Mouse (Mus musculus) kidney, embryonic 14.5 days (tissue): ENCODE results near the gene Als2cl. TPM values are rescaled to one million over a fixed set of nuclear protein-coding genes. Genes with fewer than 3 reads are reported as not detected.

Experiments
- ATAC-seq: fragments of 200-750 bp; cut with Nextera tagmentation; 2 replicates; pipeline ENCODE4 v1.8.0; 2017; ENCODE audit warnings: moderate number of reproducible peaks, mild to moderate bottlenecking, moderate TSS enrichment, moderate library complexity; ENCODE audit not compliant: low FRiP score, low TSS enrichment
- H3K27ac ChIP-seq: fragments of 300-500 bp; sonication (generic); 2 replicates; pipeline ENCODE4 v1.5.1; 2014; ENCODE audit warnings: low read depth, mild to moderate bottlenecking, low read length, moderate library complexity, mixed read lengths
- H3K27me3 ChIP-seq: fragments of 300-500 bp; sonication (generic); 2 replicates; pipeline ENCODE4 v1.6.1; 2014; ENCODE audit warnings: mild to moderate bottlenecking, low read length; ENCODE audit not compliant: control insufficient read depth, insufficient read depth
- H3K36me3 ChIP-seq: fragments of 300-500 bp; sonication (generic); 2 replicates; pipeline ENCODE4 v1.6.1; 2014; ENCODE audit warnings: low read length, mixed read lengths; ENCODE audit not compliant: control insufficient read depth, insufficient read depth
- H3K4me1 ChIP-seq: fragments of 300-500 bp; sonication (generic); 2 replicates; pipeline ENCODE4 v1.6.1; 2014; ENCODE audit warnings: low read length, mixed read lengths; ENCODE audit not compliant: control insufficient read depth, insufficient read depth
- H3K4me2 ChIP-seq: fragments of 300-500 bp; sonication (generic); replicated peaks from 2 replicates; pipeline ENCODE4 v1.6.1; 2014; ENCODE audit warnings: low read depth, mild to moderate bottlenecking, low read length
- H3K4me3 ChIP-seq: fragments of 300-500 bp; sonication (generic); 2 replicates; pipeline ENCODE4 v1.5.1; 2014; ENCODE audit warnings: mild to moderate bottlenecking, low read length
- H3K9ac ChIP-seq: fragments of 300-500 bp; sonication (generic); 2 replicates; pipeline ENCODE4 v1.6.1; 2014; ENCODE audit warnings: low read depth, mild to moderate bottlenecking, low read length, moderate library complexity
- H3K9me3 ChIP-seq: fragments of 300-500 bp; sonication (generic); 2 replicates; pipeline ENCODE4 v1.6.1; 2016; ENCODE audit warnings: low read length; ENCODE audit not compliant: control insufficient read depth
- WGBS: fragments of 180-500 bp; shearing (Covaris S2); extraction: QIAGEN DNeasy Blood & Tissue Kit; methylation state at CpG from one replicate; pipeline ENCODE4 v1.1.7; 2014; 5-methylcytosine and 5-hydroxymethylcytosine counted together
- polyA plus RNA-seq: library from polyadenylated mRNA; unstranded; fragments of >200 nt; fragmentation: Nextera tagmentation; extraction: Ambion mirVana; gene quantifications from 2 replicates; pipeline ENCODE4 v1.2.1, GENCODE M21; 2014

Als2cl gene
- polyA plus RNA-seq, 1 experiment from 2014 or later = 4.1 TPM

DNA sequence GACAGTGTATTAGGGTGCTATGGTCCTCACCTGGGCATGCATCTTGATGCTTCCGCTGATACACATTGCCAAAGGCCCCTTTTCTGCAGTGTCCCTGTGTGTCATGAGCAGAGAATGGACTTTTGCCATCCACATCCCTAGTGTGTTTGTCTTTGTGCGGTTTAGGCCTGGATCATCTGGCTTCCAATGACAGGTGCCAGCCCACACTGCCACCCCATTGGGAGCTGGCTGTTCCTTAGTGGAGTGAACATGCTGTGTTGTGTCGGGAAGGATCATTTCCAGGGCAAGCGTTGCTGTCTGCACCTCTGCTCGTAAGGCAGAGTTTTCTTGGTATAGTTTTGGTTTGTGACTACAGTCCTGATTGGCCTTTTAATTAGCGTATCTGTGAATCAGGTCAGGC is 21.5 kb downstream of the Als2cl start:
- H3K27me3 ChIP-seq = no peaks in the 10 kb centered on the region
- no peak overlapping the region for H3K4me3 ChIP-seq
- no peaks in the 10 kb centered on the region for H3K9me3 ChIP-seq
- no peaks in the 10 kb centered on the region; the same call in 1 of the 2 replicates for H3K36me3 ChIP-seq
- H3K4me2 ChIP-seq = no peak overlapping the region
- 89% methylated on average over 6 of the region's 6 CpGs for WGBS
- H3K27ac ChIP-seq = no peak overlapping the region
- H3K9ac ChIP-seq = no peak overlapping the region
- ATAC-seq = no peak
- H3K4me1 ChIP-seq = no peaks in the 10 kb centered on the region

DNA sequence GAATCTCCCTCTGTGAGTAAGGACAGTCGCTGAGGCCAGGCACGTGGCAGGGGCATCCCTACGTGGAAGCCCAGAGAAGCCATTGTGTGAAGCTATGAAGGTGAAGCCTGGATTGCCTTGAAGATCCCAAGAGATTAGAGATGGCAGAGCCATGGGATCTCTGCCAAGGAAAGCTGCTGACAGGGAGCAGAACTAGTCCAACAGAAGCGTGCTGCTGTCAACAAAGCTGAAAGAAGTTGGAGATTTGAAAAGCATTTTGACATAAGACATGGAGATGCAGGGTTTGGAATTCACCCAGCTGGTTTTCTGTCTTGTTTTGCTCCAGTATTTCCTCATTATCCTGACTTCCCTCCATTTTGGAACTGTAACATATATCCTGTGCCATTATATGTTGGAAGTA is 22.6 kb downstream of the Als2cl start:
- Histone ChIP-seq H3K4me2 (no peak overlapping the region), H3K36me3 (no peaks in the 10 kb centered on the region; the same call in 1 of the 2 replicates), H3K4me1 (no peaks in the 10 kb centered on the region), H3K4me3 (no peak overlapping the region), H3K9me3 (no peaks in the 10 kb centered on the region), H3K9ac (no peak overlapping the region), H3K27ac (no peak overlapping the region), H3K27me3 (no peaks in the 10 kb centered on the region)
- no peak for ATAC-seq
- 88% methylated on average over 4 of the region's 4 CpGs for WGBS

DNA sequence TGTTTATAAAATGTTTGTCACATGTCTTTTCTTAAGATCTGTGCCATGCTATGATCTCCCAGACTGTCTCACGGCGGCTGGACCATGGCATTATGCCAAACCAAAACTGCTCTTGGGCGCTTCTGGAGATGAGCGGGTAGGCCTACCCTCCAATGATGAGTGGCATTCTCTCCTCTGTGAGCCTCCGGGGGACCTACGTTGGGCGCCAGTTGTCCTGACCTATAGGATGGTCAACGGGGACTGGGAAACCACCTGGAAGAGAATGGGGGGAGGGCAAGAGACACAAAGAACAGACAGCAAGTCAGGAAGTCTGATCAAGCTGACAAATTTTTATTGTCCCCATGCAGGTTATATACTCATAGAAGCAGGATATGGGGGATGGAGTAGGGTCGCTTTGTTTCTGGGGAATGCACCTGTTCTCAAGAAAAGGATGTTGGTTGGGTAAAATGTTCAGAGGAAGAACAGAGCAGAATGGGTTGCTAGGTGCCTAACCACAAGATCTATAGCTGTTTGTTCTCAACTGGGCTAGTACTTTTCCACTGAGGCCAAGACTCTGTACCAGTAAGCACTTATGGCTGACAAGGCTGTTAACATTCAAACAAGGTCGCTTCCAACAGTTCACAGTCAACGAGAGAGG is 27.6 kb downstream of the Als2cl start:
- H3K27ac ChIP-seq = no peak overlapping the region
- H3K9ac ChIP-seq = no peak overlapping the region
- ATAC-seq = no peak
- 90% methylated on average over 11 of the region's 11 CpGs for WGBS
- no peaks in the 10 kb centered on the region for H3K36me3 ChIP-seq
- no peaks in the 10 kb centered on the region for H3K27me3 ChIP-seq
- no peak overlapping the region for H3K4me3 ChIP-seq
- H3K4me2 ChIP-seq = no peak overlapping the region
- no peaks in the 10 kb centered on the region for H3K4me1 ChIP-seq
- no peaks in the 10 kb centered on the region for H3K9me3 ChIP-seq

DNA sequence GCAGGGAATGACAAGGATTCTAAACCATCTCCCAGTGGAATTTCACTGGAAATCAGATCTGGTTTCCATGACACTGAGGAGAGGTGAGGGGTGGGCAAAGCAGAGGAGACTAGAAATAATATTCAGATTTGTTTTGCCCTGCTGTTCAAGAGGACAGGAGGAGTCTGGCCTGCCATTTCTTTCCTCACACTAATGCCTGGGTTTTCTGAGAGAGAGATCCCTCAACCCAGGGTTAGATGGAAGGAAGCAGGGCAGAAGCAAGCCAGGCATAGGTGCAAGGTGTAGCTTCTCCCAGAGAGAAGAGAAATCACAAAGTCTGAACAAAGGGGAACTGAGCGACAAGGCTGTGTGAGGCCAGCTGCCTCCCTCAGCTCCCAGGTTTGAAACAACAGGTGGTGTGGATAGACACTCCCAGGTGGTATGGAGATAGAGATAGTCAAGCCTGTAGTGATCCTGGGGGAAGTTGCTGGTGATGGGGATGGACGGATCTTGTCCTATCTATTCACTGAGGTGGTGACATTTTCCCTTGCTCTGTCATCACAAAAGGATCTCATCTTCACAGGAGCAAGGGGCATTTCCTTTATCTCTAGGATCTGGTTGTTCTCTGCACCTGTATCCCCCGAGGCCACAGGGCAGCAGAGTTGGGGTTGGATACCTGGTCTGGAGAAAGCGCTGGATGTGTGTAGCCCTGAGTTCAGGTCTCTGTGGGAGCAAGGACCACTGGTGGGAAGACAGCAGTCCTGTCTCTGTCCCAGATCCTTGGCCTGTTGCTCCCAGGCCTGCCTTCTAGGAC is 28.4 kb downstream of the Als2cl start:
- no peak overlapping the region for H3K4me2 ChIP-seq
- H3K27ac ChIP-seq = no peak overlapping the region
- no peaks in the 10 kb centered on the region for H3K4me1 ChIP-seq
- 77% methylated on average over 4 of the region's 4 CpGs for WGBS
- ATAC-seq = no peak
- no peak overlapping the region for H3K4me3 ChIP-seq
- no peaks in the 10 kb centered on the region for H3K36me3 ChIP-seq
- H3K9me3 ChIP-seq = no peaks in the 10 kb centered on the region
- H3K27me3 ChIP-seq = no peaks in the 10 kb centered on the region
- no peak overlapping the region for H3K9ac ChIP-seq

DNA sequence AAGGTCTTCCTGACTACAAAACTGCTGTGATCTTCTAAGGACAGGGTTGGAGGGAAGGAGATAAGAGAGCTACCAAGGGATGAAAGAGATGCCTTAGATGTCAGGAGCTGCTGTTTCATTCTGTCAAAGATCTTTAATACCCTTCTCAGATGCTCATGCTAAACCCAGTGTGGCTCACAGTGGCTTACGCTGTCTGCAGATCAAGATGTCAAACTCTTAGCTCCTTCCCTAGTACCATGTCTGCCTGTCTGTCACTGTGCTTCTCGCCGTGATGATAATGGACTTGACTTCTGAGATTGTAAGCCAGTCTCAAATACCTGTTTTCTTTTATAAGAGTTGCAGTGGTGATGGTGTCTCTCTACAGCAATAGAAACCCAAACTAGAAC is 29.0 kb downstream of the Als2cl start:
- ATAC-seq = no peak
- Histone ChIP-seq H3K4me3 (no peak overlapping the region), H3K4me1 (no peaks in the 10 kb centered on the region), H3K36me3 (no peaks in the 10 kb centered on the region), H3K9me3 (no peaks in the 10 kb centered on the region), H3K27ac (no peak overlapping the region), H3K4me2 (no peak overlapping the region), H3K27me3 (no peaks in the 10 kb centered on the region), H3K9ac (no peak overlapping the region)
- WGBS = 97% methylated on average over 3 of the region's 3 CpGs

DNA sequence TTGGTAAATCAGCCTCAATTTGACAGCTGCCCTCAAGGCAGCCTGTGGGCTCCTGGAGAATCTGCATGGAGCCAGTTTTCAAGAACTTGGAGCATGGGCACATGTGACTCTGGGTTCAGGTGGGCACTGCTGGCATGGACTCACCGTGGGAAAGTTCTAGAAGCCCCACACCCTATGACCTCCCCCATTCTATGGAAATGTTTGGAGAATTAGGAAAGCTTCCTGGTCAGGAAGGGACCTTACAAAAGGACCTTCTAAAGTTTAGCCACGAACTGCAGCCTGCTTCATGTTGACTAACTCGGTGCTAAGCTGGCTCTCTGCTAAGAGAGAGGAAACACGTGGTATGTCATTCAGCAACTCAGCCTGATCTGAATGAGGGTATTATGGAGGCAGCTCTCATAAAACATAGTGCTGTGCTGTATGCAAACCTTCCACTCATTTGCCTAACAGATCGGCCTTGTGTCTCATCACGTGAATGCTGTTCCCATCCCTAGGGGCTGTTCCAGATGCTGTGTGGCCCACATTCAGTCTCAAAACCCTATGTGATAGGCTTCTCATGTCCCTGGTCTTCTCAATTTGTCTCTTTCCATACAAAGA is 29.8 kb downstream of the Als2cl start:
- H3K4me1 ChIP-seq = no peaks in the 10 kb centered on the region
- no peak overlapping the region for H3K27ac ChIP-seq
- no peaks in the 10 kb centered on the region for H3K27me3 ChIP-seq
- no peak for ATAC-seq
- no peaks in the 10 kb centered on the region for H3K9me3 ChIP-seq
- WGBS = 79% methylated on average over 6 of the region's 6 CpGs
- no peak overlapping the region for H3K4me2 ChIP-seq
- H3K9ac ChIP-seq = no peak overlapping the region
- H3K36me3 ChIP-seq = no peaks in the 10 kb centered on the region
- H3K4me3 ChIP-seq = no peak overlapping the region

DNA sequence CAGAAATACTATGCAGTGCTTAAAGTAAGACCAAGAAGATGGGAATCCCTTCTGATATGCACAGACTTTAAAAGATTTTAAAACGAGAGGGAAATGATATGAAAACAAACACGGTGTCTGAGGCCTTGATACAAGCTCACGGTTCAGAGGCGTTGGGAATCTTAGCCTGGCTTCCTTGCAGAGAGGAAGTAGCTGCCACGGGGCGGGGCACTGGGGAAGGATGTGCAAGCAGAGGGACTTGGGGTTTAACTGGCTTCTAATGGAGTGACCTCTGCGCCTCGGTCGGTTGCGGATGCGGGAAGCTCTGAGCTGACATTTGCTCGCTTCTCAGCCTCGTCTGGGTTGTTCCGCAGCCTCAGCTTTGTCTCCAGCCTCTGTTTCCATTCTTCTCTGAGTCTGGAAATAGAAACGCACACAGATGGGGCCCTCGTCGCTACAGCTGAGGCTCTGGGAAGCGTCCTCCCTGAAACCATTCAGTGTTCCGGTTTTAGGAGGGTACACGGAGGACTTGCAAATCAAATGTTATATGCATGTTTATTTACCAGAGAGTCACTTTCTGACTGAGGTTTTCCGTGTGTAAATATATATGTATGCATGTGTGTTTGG is 35.1 kb downstream of the Als2cl start:
- Histone ChIP-seq H3K36me3 (no peaks in the 10 kb centered on the region), H3K4me3 (no peak overlapping the region), H3K4me1 (no peaks in the 10 kb centered on the region), H3K27ac (no peak overlapping the region), H3K27me3 (no peaks in the 10 kb centered on the region), H3K9ac (no peak overlapping the region), H3K9me3 (no peaks in the 10 kb centered on the region), H3K4me2 (no peak overlapping the region)
- ATAC-seq = no peak
- 64% methylated on average over 21 of the region's 21 CpGs for WGBS

DNA sequence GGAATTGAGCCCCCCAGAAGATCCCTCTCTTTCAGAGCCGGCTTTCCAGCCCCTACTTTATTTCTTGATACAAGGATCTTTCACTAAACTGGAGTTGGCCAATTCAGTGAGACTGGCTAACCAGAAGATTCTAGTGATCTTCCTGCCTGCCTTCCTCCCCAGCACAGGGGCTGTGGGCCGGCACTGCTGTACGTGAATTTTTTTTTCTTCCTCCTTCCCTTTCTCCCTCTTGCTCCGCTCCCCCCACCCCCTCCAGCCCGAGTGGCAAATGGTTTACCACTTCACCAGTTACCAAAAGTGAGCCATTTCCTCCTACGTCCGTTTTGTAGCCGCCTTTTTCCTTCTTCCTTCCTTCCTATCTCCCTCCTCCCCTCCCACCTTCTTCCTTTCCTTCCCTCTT is 35.8 kb downstream of the Als2cl start:
- no peak for ATAC-seq
- no peaks in the 10 kb centered on the region for H3K9me3 ChIP-seq
- H3K4me1 ChIP-seq = no peaks in the 10 kb centered on the region
- H3K9ac ChIP-seq = no peak overlapping the region
- H3K4me3 ChIP-seq = no peak overlapping the region
- no peaks in the 10 kb centered on the region for H3K27me3 ChIP-seq
- H3K36me3 ChIP-seq = no peaks in the 10 kb centered on the region
- WGBS = 58% methylated on average over 8 of the region's 8 CpGs
- H3K4me2 ChIP-seq = no peak overlapping the region
- H3K27ac ChIP-seq = no peak overlapping the region

DNA sequence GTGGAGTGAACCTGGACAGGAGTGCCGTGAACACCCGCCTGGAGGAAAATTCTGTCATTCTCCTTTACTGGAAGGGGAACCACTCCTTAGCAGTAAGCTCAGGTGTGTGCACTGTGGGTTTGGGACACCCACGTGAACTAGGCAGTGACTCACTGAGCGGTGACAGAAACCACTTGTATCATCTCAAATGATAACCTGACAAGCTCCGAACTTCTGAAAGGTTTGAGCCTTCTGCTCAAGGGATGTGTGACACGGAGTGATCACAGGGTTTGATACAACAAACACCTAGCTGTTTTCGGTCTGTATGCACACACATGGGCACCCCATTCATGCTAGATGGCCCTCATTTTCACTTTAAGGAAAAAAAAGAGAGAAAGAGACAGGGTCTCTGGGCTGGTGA is 37.1 kb downstream of the Als2cl start, which contains the start of gene Fam240a:
TSS of gene Fam240a (minus strand) at position 76 of the 400 bp plus-strand sequence.
- H3K9ac ChIP-seq = no peak within 1 kb of the TSS
- no peak within 1 kb of the TSS for H3K27ac ChIP-seq
- H3K4me2 ChIP-seq = no peak within 1 kb of the TSS
- H3K4me1 ChIP-seq = no peaks in the 10 kb centered on the region
- 85% methylated on average over 7 of the region's 7 CpGs for WGBS
- H3K27me3 ChIP-seq = no peaks in the 10 kb centered on the region
- H3K9me3 ChIP-seq = no peaks in the 10 kb centered on the region
- no peak for ATAC-seq
- H3K36me3 ChIP-seq = no peaks in the 10 kb centered on the region
- no peak within 1 kb of the TSS for H3K4me3 ChIP-seq
